In the genomic region with DNA sequence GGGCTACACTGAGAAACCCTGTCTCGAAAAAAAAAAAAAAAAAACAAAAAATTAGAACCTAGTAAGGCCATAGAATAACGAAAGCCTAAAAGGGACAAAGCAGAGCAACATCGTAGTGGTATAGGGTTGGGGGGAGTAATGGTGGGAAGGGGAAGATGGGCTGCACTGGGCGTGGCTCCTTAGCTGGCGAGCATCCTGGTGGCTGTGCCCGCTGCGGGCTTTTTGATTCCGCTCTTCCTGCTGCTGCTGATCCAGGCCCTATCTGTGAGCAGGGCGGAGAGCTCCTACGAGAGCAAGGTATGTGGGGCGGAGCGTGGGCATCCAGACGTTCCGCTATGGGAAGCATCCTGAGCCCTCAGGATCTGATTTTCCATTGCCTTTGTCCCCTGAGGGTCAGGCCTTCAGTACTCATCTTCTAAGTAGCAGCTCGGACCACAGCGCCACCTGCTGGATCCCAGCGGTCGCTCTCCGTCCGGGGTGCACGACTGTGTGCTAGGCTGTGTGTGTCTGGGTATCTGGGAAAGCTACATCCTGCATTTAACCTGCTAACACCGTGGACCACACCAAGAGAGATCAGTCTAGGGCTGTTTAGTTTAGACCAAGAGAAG, we compare ENCODE assay signal across 8 mouse cellular contexts. TPM values are rescaled to one million over a fixed set of nuclear protein-coding genes. Genes with fewer than 3 reads are reported as not detected.
DNase-seq lines count a peak whose midpoint lies in the region; ATAC-seq and TF ChIP-seq lines count a peak whose summit lies in the region.

No protein-coding gene starts in this region.

- TF ChIP-seq POLR2A in ES-Bruce4 (IDR thresholded peaks at IDR 0.05; ENCODE audit: insufficient read depth, low read length), result no peak

- H3K36me3 ChIP-seq in ES-Bruce4 (ENCODE audit: control insufficient read depth, insufficient read depth, low read length, poor library complexity, severe bottlenecking), result no peaks in the 10 kb centered on the region
- no peaks in the 10 kb centered on the region for H3K36me3 ChIP-seq in forebrain, embryonic 14.5 days (ENCODE audit: control insufficient read depth, insufficient read depth, low read length)
- no peaks in the 10 kb centered on the region for H3K36me3 ChIP-seq in lung, embryonic 15.5 days

- DNase-seq in forebrain, embryonic 14.5 days (ENCODE audit: low spot score), result peak; percentile 92
- DNase-seq in heart, postnatal 25 days (ENCODE audit: low spot score), result peak; percentile 42
- peak; percentile 76 to 87 for DNase-seq in layer of hippocampus, adult 8-10 months (ENCODE audit: low spot score in 2 of 2)
- DNase-seq in ovary, postnatal 10 days (ENCODE audit: low spot score), result peak; percentile 84
- peak; percentile 84 for DNase-seq in thymus, postnatal 0 days (ENCODE audit: low spot score)

- H3K9me3 ChIP-seq in ES-Bruce4 (replicated peaks; ENCODE audit: control insufficient read depth, insufficient read depth, low read length, poor library complexity, severe bottlenecking), result no peaks in the 10 kb centered on the region
- H3K9me3 ChIP-seq in forebrain, embryonic 14.5 days (replicated peaks; ENCODE audit: control insufficient read depth, low read length), result no peaks in the 10 kb centered on the region
- H3K9me3 ChIP-seq in lung, embryonic 15.5 days, result no peaks in the 10 kb centered on the region

- H3K9ac ChIP-seq in ES-Bruce4 (ENCODE audit: low read depth, poor library complexity, severe bottlenecking), result no peak overlapping the region
- H3K9ac ChIP-seq in forebrain, embryonic 14.5 days (ENCODE audit: low read length), result peak overlapping the region; percentile 63
- H3K9ac ChIP-seq in lung, embryonic 15.5 days, result peak overlapping the region; percentile 48; the same call in 1 of the 2 replicates

- peak overlapping the region; percentile 50 for H3K4me2 ChIP-seq in forebrain, embryonic 14.5 days (ENCODE audit: low read length)
- H3K4me2 ChIP-seq in lung, embryonic 15.5 days, result peak overlapping the region; percentile 73

- intact Hi-C loops in heart, postnatal 25 days (cut with DNase I), result loop anchor here (5.0 kb wide), 2 partner anchors 237 to 382 kb away; no protein-coding TSS in a partner anchor

- no peaks in the 10 kb centered on the region for H3K27me3 ChIP-seq in ES-Bruce4 (ENCODE audit: control insufficient read depth, insufficient read depth, low read length, poor library complexity, severe bottlenecking)
- no peaks in the 10 kb centered on the region for H3K27me3 ChIP-seq in forebrain, embryonic 14.5 days (replicated peaks; ENCODE audit: control insufficient read depth, insufficient read depth, low read length)
- H3K27me3 ChIP-seq in lung, embryonic 15.5 days, result 0 out of 2 replicates have a peak, but pooled peaks cover 4% of the 10 kb centered on the region

- TF ChIP-seq EP300 in ES-Bruce4 (IDR thresholded peaks at IDR 0.05; ENCODE audit: insufficient read depth, low read depth, low read length), result peak; percentile 57; the same call in 1 of the 2 replicates

- peak; percentile 95 for ATAC-seq in cerebellum, adult (ENCODE audit: insufficient number of reproducible peaks, low FRiP score, low TSS enrichment)
- ATAC-seq in forebrain, embryonic 14.5 days, result peak; percentile 98
- ATAC-seq in lung, embryonic 15.5 days (ENCODE audit: borderline replicate concordance, extremely low read depth, low FRiP score, low TSS enrichment), result peak; percentile 87

- TF ChIP-seq CTCF in ES-Bruce4 (IDR thresholded peaks at IDR 0.05; ENCODE audit: low read depth, low read length), result peak; percentile 97

- 7% methylated on average over 22 of the region's 22 CpGs for WGBS in forebrain, embryonic 14.5 days
- WGBS in lung, embryonic 15.5 days, result 6% methylated on average over 22 of the region's 22 CpGs

- peaks cover 6% of the 10 kb centered on the region for H3K4me1 ChIP-seq in ES-Bruce4 (ENCODE audit: control insufficient read depth, insufficient read depth, low read length)
- H3K4me1 ChIP-seq in forebrain, embryonic 14.5 days (ENCODE audit: control insufficient read depth, insufficient read depth, low read length), result no peaks in the 10 kb centered on the region
- H3K4me1 ChIP-seq in lung, embryonic 15.5 days, result no peaks in the 10 kb centered on the region

- H3K4me3 ChIP-seq in ES-Bruce4 (ENCODE audit: low read depth, low read length), result peak overlapping the region; percentile 51
- H3K4me3 ChIP-seq in forebrain, embryonic 14.5 days (ENCODE audit: low read depth, low read length), result peak overlapping the region; percentile 26
- H3K4me3 ChIP-seq in lung, embryonic 15.5 days, result peak overlapping the region; percentile 35

- no peak overlapping the region for H3K27ac ChIP-seq in ES-Bruce4 (ENCODE audit: insufficient read depth, low read length)
- 0 out of 2 replicates have a peak overlapping the region, but pooled peaks have one; percentile 29 for H3K27ac ChIP-seq in forebrain, embryonic 14.5 days (ENCODE audit: low read depth, low read length)
- no peak overlapping the region for H3K27ac ChIP-seq in lung, embryonic 15.5 days

RNA-seq across cellular contexts. Expression of a gene that starts 3.5 kb away (rescaled TPM):
- not detected in 2 replicates for polyA plus RNA-seq in ES-Bruce4 (2011; ENCODE audit: insufficient read depth, insufficient read length, low read depth, missing spikeins)
- not detected in 2 replicates for polyA plus RNA-seq in forebrain, embryonic 14.5 days (2014; fragmentation: Nextera tagmentation; extraction: Ambion mirVana)
- total RNA-seq in heart, postnatal 25 days (2021), result not detected
- total RNA-seq in layer of hippocampus, adult 8-10 months (2022), result under 1 TPM in 1 of 4 experiments, not detected in 3; 0.27 TPM
- not detected in 2 replicates for polyA plus RNA-seq in lung, embryonic 15.5 days (2015; fragmentation: Nextera tagmentation; extraction: Ambion mirVana)
- not detected in 2 replicates for polyA plus RNA-seq in thymus, postnatal 0 days (2015; fragmentation: Nextera tagmentation; extraction: Ambion mirVana)

RNA-seq across cellular contexts. Expression of a gene that starts 11.9 kb away (rescaled TPM):
- not detected in 2 replicates for polyA plus RNA-seq in ES-Bruce4 (2011; ENCODE audit: insufficient read depth, insufficient read length, low read depth, missing spikeins)
- polyA plus RNA-seq in forebrain, embryonic 14.5 days (2014; fragmentation: Nextera tagmentation; extraction: Ambion mirVana), result 0.20 and 0.21 TPM in 2 replicates
- under 1 TPM; 0.75 to 0.95 TPM for total RNA-seq in heart, postnatal 25 days (2021)
- not detected for total RNA-seq in layer of hippocampus, adult 8-10 months (2022)
- 0.08 and 0.39 TPM in 2 replicates for polyA plus RNA-seq in lung, embryonic 15.5 days (2015; fragmentation: Nextera tagmentation; extraction: Ambion mirVana)
- 0.90 and 0.91 TPM in 2 replicates for polyA plus RNA-seq in thymus, postnatal 0 days (2015; fragmentation: Nextera tagmentation; extraction: Ambion mirVana)

Comparison
In these comparisons a context has a peak if more than half of its experiments do, and no peak if none do; other contexts are left out.
1. DNase-seq: peak in every context shown above with its lines; median percentile 92 in forebrain, embryonic 14.5 days; 84 in ovary, postnatal 10 days; 84 in thymus, postnatal 0 days; 82 in layer of hippocampus, adult 8-10 months; 42 in heart, postnatal 25 days.